Mouse (Mus musculus): ENCODE results near the gene Psmd9. TPM values are rescaled to one million over a fixed set of nuclear protein-coding genes. Genes with fewer than 3 reads are reported as not detected.

The Psmd9 gene
- polyA plus RNA-seq, 1 experiment from 2014 or later: 57.2 TPM

DNA sequence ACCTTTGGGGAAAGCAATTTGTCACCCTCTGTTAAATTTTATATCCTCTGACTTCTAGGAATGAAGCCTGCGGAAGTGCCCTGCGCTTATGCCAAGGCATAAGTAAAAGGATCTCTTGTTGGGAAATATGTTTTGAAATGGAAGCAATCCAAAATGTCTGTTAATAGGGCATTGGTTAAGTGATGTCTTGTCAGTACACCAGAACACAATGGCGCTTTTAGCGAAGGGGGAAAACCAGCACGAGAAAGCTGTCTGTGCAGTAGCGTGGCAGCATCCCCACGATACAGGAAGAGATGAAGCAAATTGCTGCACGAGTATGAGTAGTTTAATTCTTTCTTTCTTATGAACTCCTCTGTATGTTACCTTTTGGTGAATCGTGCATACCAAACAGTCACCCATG, 125.4 kb downstream of the Psmd9 start:
- H3K36me3 ChIP-seq: no peaks in the 10 kb centered on the region
- no peak overlapping the region for H3K4me3 ChIP-seq
- ATAC-seq (ENCODE audit: extremely low read depth, insufficient number of reproducible peaks, low FRiP score, low TSS enrichment): no peak
- H3K4me2 ChIP-seq: no peak overlapping the region
- no peak overlapping the region for H3K27ac ChIP-seq (replicated peaks)
- peaks cover 10% of the 10 kb centered on the region for H3K4me1 ChIP-seq
- 84% methylated on average over 9 of the region's 9 CpGs for WGBS
- H3K9me3 ChIP-seq: no peaks in the 10 kb centered on the region
- peaks cover 24% of the 10 kb centered on the region for H3K27me3 ChIP-seq (replicated peaks)
- no peak overlapping the region for H3K9ac ChIP-seq

DNA sequence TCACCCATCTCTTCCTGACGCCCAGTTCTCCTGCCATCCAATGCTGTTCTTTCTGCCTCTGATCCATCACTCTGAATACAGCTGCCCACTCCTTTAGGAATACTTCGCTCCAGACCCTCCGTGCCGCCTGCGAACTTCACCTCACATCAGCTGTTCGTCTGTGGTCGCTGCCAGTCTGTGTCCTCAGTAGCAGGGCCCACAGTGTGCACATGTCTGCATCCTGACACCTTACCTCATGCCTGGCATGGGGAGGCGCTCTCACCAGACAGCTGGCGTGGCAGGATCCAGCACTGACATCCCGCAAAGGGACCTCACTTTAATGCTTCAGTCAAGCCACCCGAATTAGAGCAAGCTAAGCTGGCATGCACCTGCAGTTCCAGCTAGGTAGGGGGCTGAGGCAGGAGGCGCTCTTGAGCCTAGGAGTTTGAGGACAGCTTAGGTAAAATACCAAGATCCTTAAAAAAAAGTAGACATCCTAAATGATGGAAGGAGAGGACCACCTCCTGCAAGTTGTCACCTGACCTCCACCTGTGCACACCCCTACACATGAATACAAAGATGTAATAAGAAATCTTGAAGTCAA, 127.1 kb downstream of the Psmd9 start:
- Histone ChIP-seq H3K9me3 (no peaks in the 10 kb centered on the region), H3K36me3 (no peaks in the 10 kb centered on the region), H3K4me3 (no peak overlapping the region), H3K4me1 (peaks cover 25% of the 10 kb centered on the region), H3K27ac (replicated peaks) (no peak overlapping the region), H3K9ac (no peak overlapping the region), H3K4me2 (peak overlapping the region; percentile 16; the same call in 1 of the 2 replicates), H3K27me3 (replicated peaks) (peaks cover 18% of the 10 kb centered on the region)
- WGBS: 63% methylated on average over 12 of the region's 12 CpGs
- no peak for ATAC-seq (ENCODE audit: extremely low read depth, insufficient number of reproducible peaks, low FRiP score, low TSS enrichment)

DNA sequence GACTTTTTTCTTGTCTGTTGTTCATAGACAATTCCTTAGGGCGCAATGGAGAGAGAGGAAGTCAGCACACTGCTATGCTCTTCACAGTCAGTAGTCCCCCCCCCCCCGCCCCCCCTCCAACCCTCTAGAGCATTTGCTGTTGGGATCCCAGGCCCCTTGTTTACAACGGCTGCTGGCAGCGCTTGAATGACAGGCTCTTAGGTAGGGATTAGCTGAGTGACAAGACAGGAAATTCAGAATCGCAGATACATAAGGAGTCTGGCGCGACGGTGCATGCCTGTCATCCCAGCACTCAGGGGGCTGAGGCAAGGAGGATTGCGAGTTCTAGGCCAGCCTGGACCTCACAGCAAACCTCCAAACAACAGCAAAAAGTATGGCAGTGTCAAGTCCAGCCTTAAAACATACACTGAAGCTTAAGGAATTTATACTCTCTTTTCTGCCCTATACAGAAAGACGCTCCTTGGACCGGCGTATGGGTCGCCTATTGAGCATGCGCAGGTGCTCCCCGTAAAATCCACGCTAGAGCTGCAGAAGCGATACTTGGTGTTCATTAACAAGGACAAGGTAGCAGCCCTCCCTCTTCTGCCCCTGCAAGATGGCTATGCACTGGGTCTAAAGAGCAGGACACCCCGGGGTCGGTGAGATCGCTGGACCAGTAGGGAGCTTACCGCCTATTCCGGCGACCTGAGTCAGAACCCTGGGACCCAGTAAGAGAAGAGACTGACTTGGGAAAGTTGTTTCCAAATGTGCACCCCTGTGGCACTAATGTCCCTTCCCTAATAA, 128.0 kb downstream of the Psmd9 start:
- H3K4me1 ChIP-seq: peaks cover 34% of the 10 kb centered on the region
- no peak overlapping the region for H3K9ac ChIP-seq
- no peak overlapping the region for H3K4me3 ChIP-seq
- no peak overlapping the region for H3K27ac ChIP-seq (replicated peaks)
- peak overlapping the region; percentile 16; the same call in 1 of the 2 replicates for H3K4me2 ChIP-seq
- ATAC-seq (ENCODE audit: extremely low read depth, insufficient number of reproducible peaks, low FRiP score, low TSS enrichment): no peak
- WGBS: 52% methylated on average over 22 of the region's 23 CpGs
- no peaks in the 10 kb centered on the region for H3K9me3 ChIP-seq
- H3K36me3 ChIP-seq: no peaks in the 10 kb centered on the region
- peaks cover 18% of the 10 kb centered on the region for H3K27me3 ChIP-seq (replicated peaks)

DNA sequence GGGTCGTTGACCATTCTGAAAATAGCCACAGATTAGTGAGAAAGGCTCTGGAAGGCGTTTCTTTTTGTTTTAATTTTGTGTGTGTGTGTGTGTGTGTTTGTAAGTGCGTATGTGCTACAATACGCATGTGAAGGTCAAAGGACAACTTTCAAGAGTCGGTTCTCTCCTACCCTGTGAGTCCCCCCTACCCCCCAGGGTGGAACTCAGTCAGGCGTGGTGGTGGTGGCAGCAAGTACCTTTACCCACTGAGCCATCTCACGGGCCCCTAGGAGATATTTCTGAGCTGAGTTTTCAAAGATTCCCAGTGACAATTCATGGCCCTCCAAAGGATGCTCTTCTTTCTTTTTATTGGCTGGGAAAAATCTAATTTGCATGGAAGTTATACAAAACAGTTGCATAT, 128.6 kb downstream of the Psmd9 start:
- no peak overlapping the region for H3K9ac ChIP-seq
- H3K27me3 ChIP-seq (replicated peaks): peaks cover 18% of the 10 kb centered on the region
- H3K4me1 ChIP-seq: peaks cover 40% of the 10 kb centered on the region
- no peak for ATAC-seq (ENCODE audit: extremely low read depth, insufficient number of reproducible peaks, low FRiP score, low TSS enrichment)
- H3K27ac ChIP-seq (replicated peaks): no peak overlapping the region
- 74% methylated on average over 7 of the region's 7 CpGs for WGBS
- H3K4me2 ChIP-seq: no peak overlapping the region
- no peak overlapping the region for H3K4me3 ChIP-seq
- H3K9me3 ChIP-seq: no peaks in the 10 kb centered on the region
- no peaks in the 10 kb centered on the region for H3K36me3 ChIP-seq

DNA sequence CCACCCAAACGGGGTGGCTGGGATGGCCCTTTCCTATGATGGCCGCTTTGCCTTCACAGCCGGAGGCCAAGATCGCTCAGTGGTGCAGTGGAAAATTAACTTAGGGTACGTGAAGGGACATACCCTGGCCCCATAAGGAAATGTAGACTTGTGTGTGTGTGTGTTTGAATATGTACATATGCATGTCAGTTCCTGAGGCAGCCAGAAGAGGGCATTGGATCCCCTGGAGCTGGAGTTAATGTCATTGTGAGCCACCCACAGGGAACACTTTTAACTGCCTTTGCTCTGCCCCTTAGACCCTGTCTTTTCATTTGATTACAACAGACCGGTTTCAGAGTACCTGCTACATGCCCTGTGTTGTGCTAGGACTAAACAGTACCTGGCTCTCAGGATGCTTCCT, 129.3 kb downstream of the Psmd9 start:
- Histone ChIP-seq H3K36me3 (no peaks in the 10 kb centered on the region), H3K27ac (replicated peaks) (no peak overlapping the region), H3K4me2 (no peak overlapping the region), H3K4me3 (no peak overlapping the region), H3K9ac (no peak overlapping the region), H3K4me1 (peaks cover 42% of the 10 kb centered on the region), H3K9me3 (no peaks in the 10 kb centered on the region), H3K27me3 (replicated peaks) (peaks cover 18% of the 10 kb centered on the region)
- ATAC-seq (ENCODE audit: extremely low read depth, insufficient number of reproducible peaks, low FRiP score, low TSS enrichment): no peak
- 86% methylated on average over 6 of the region's 6 CpGs for WGBS

Other genes starting within 250 kb of the Psmd9 start
- 26.3 and 28.2 TPM in 2 replicates for gene Kdm2b, start 179.6 kb upstream of the Psmd9 start, polyA plus RNA-seq (2015; fragmentation: Nextera tagmentation; extraction: Ambion mirVana)
- gene Orai1, start 154.3 kb upstream of the Psmd9 start, polyA plus RNA-seq (2015; fragmentation: Nextera tagmentation; extraction: Ambion mirVana): 19.1 TPM in 2 replicates
- gene Morn3, start 122.4 kb upstream of the Psmd9 start, polyA plus RNA-seq (2015; fragmentation: Nextera tagmentation; extraction: Ambion mirVana): not detected in 2 replicates
- gene Tmem120b, start 101.0 kb upstream of the Psmd9 start, polyA plus RNA-seq (2015; fragmentation: Nextera tagmentation; extraction: Ambion mirVana): 11.8 and 12.9 TPM in 2 replicates
- gene Rhof, start 36.7 kb upstream of the Psmd9 start, polyA plus RNA-seq (2015; fragmentation: Nextera tagmentation; extraction: Ambion mirVana): 0.94 and 1.7 TPM in 2 replicates
- gene Setd1b, start 27.2 kb upstream of the Psmd9 start, polyA plus RNA-seq (2015; fragmentation: Nextera tagmentation; extraction: Ambion mirVana): 6.1 and 6.2 TPM in 2 replicates
- 0.37 and 1.5 TPM in 2 replicates for gene Hpd, start 13.3 kb downstream of the Psmd9 start, polyA plus RNA-seq (2015; fragmentation: Nextera tagmentation; extraction: Ambion mirVana)
- 0.91 and 0.99 TPM in 2 replicates for gene Wdr66, start 82.7 kb downstream of the Psmd9 start, polyA plus RNA-seq (2015; fragmentation: Nextera tagmentation; extraction: Ambion mirVana)
- 13.5 and 14.5 TPM in 2 replicates for gene Bcl7a, start 174.4 kb downstream of the Psmd9 start, polyA plus RNA-seq (2015; fragmentation: Nextera tagmentation; extraction: Ambion mirVana)
- gene Mlxip, start 225.4 kb downstream of the Psmd9 start, polyA plus RNA-seq (2015; fragmentation: Nextera tagmentation; extraction: Ambion mirVana): 10.9 and 11.7 TPM in 2 replicates

Measured in heart, embryonic 13.5 days (tissue).